Mouse (Mus musculus): ENCODE measurements around the gene Heatr9. TPM values are rescaled to one million over a fixed set of nuclear protein-coding genes. Genes with fewer than 3 reads are reported as not detected.
"Not testable (repeated sequence)": the region's sequence is repeated elsewhere in the genome, so short reads cannot be mapped to it uniquely, and the experiment has no call there.

Heatr9 gene
- polyA plus RNA-seq, 1 experiment from 2014 or later = not detected

- DNase-seq (ENCODE audit: low spot score) = no peak
- no peak for ATAC-seq (ENCODE audit: insufficient number of reproducible peaks, low FRiP score, low TSS enrichment, low read depth)
Observed at GRCm38 (mm10) chr11:83560405-83560804, 38.4 kb upstream of the Heatr9 start.

DNA sequence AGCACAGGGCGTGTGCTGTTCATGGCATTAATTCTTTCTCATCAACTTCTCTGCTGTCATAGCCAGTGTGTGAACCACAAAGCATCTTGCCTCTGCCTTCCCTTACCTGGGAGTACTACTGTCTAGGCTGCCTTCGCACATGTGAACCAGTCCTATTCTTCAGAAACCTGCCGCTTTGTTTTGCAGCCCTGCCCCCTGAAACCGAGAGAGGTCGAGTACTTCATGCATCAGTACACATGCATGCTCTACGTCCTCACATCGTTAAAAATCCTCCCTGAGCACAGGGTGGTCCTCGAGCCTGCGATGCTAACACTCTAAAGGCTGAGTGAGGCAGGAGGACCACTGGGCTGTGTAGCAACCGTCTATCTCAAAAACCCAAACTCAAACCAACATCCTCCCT is 35.1 kb upstream of the Heatr9 start:
- ATAC-seq (ENCODE audit: insufficient number of reproducible peaks, low FRiP score, low TSS enrichment, low read depth) (no peak), DNase-seq (ENCODE audit: low spot score) (no peak)
- H3K4me1 ChIP-seq (ENCODE audit: control insufficient read depth, insufficient read depth, low read length) = no peaks in the 10 kb centered on the region
- no peak overlapping the region for H3K27ac ChIP-seq (replicated peaks; ENCODE audit: low read depth, low read length)
- 76% methylated on average over 10 of the region's 10 CpGs for WGBS
- H3K4me3 ChIP-seq (ENCODE audit: low read depth, low read length) = no peak overlapping the region
- no peaks in the 10 kb centered on the region for H3K9me3 ChIP-seq (ENCODE audit: control insufficient read depth, low read length)
- no peak overlapping the region for H3K9ac ChIP-seq (ENCODE audit: low read length)
- H3K4me2 ChIP-seq (ENCODE audit: low read depth, severe bottlenecking) = no peak overlapping the region
- no peaks in the 10 kb centered on the region for H3K36me3 ChIP-seq (ENCODE audit: control insufficient read depth, insufficient read depth, low read length)
- no peaks in the 10 kb centered on the region for H3K27me3 ChIP-seq (ENCODE audit: control insufficient read depth, insufficient read depth, low read length)

More at GRCm38 (mm10) chr11:83560405-83560804, 38.4 kb upstream of the Heatr9 start:
- no peaks in the 10 kb centered on the region for H3K36me3 ChIP-seq (ENCODE audit: control insufficient read depth, insufficient read depth, low read length)
- no peak overlapping the region for H3K27ac ChIP-seq (replicated peaks; ENCODE audit: low read depth, low read length)
- H3K27me3 ChIP-seq (ENCODE audit: control insufficient read depth, insufficient read depth, low read length) = no peaks in the 10 kb centered on the region
- H3K4me3 ChIP-seq (ENCODE audit: low read depth, low read length) = no peak overlapping the region
- 70% methylated on average over 6 of the region's 6 CpGs for WGBS
- H3K9me3 ChIP-seq (ENCODE audit: control insufficient read depth, low read length) = no peaks in the 10 kb centered on the region
- H3K4me2 ChIP-seq (ENCODE audit: low read depth, severe bottlenecking) = no peak overlapping the region
- no peak overlapping the region for H3K9ac ChIP-seq (ENCODE audit: low read length)
- H3K4me1 ChIP-seq (ENCODE audit: control insufficient read depth, insufficient read depth, low read length) = no peaks in the 10 kb centered on the region

GRCm38 (mm10) chr11:83556085-83556781 is 34.3 kb upstream of the Heatr9 start:
- Histone ChIP-seq H3K36me3 (ENCODE audit: control insufficient read depth, insufficient read depth, low read length) (no peaks in the 10 kb centered on the region), H3K27me3 (ENCODE audit: control insufficient read depth, insufficient read depth, low read length) (no peaks in the 10 kb centered on the region), H3K27ac (replicated peaks; ENCODE audit: low read depth, low read length) (no peak overlapping the region), H3K4me1 (ENCODE audit: control insufficient read depth, insufficient read depth, low read length) (no peaks in the 10 kb centered on the region), H3K9ac (ENCODE audit: low read length) (no peak overlapping the region), H3K4me3 (ENCODE audit: low read depth, low read length) (no peak overlapping the region), H3K4me2 (ENCODE audit: low read depth, severe bottlenecking) (no peak overlapping the region), H3K9me3 (ENCODE audit: control insufficient read depth, low read length) (no peaks in the 10 kb centered on the region)
- DNase-seq (ENCODE audit: low spot score) (peak; percentile 28), ATAC-seq (ENCODE audit: insufficient number of reproducible peaks, low FRiP score, low TSS enrichment, low read depth) (no peak)
- WGBS = 30% methylated on average over 8 of the region's 8 CpGs

DNA sequence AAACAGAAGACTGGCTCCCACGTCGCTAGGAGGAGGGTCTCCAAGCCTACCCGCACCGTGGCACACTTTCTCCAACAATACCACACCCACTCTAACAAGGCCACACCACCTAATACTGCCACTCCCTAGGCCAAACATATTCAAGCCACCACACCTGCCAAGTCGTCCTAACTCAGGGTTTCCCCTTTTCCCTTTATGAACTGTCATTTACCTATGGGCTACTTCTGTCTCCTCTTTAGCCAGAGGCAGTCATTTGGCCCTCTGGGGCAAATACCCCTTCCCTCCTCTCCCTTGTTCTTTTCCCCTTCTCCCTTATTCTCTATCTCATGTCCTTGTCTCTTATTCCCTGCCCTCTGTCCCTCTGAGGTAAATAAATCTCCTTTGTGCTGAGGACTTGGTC is 29.7 kb upstream of the Heatr9 start:
- Histone ChIP-seq H3K4me1 (ENCODE audit: control insufficient read depth, insufficient read depth, low read length) (no peaks in the 10 kb centered on the region), H3K9me3 (ENCODE audit: control insufficient read depth, low read length) (no peaks in the 10 kb centered on the region), H3K4me2 (ENCODE audit: low read depth, severe bottlenecking) (no peak overlapping the region), H3K36me3 (ENCODE audit: control insufficient read depth, insufficient read depth, low read length) (no peaks in the 10 kb centered on the region), H3K4me3 (ENCODE audit: low read depth, low read length) (no peak overlapping the region), H3K9ac (ENCODE audit: low read length) (no peak overlapping the region), H3K27ac (replicated peaks; ENCODE audit: low read depth, low read length) (no peak overlapping the region), H3K27me3 (ENCODE audit: control insufficient read depth, insufficient read depth, low read length) (no peaks in the 10 kb centered on the region)
- WGBS = 83% methylated on average over 5 of the region's 5 CpGs
- ATAC-seq (ENCODE audit: insufficient number of reproducible peaks, low FRiP score, low TSS enrichment, low read depth) = no peak
- no peak for DNase-seq (ENCODE audit: low spot score)

- H3K4me3 ChIP-seq (ENCODE audit: low read depth, low read length); H3K9ac ChIP-seq (ENCODE audit: low read length); H3K9me3 ChIP-seq (ENCODE audit: control insufficient read depth, low read length); DNase-seq (ENCODE audit: low spot score); H3K27me3 ChIP-seq (ENCODE audit: control insufficient read depth, insufficient read depth, low read length); H3K4me2 ChIP-seq (ENCODE audit: low read depth, severe bottlenecking); H3K27ac ChIP-seq (replicated peaks; ENCODE audit: low read depth, low read length); H3K4me1 ChIP-seq (ENCODE audit: control insufficient read depth, insufficient read depth, low read length); H3K36me3 ChIP-seq (ENCODE audit: control insufficient read depth, insufficient read depth, low read length); ATAC-seq (ENCODE audit: insufficient number of reproducible peaks, low FRiP score, low TSS enrichment, low read depth): not testable (repeated sequence)
- 93% methylated on average over 7 of the region's 7 CpGs for WGBS
Observed at GRCm38 (mm10) chr11:83551037-83551436, 29.1 kb upstream of the Heatr9 start.

DNA sequence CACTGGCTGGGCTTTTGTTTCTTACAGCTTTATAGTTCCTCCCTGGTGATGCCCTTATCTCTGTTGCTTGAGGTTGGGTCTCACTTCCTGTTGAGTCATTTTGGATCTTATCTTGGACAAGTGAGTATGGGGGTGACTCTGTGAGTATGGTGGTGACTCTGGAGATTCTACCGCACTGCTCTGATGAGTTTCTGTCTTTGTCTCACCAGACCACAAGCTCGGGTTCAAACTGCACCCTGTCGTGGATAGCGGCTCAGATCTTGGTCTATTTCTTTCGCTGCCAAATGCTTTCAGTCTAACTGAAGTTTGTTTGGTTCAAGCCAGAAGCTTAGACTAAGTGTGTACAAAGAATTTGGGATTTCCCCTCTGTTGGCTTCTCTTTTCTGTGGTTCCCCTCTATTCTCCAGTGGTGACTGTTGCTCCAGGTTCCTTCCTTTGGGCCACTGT is 28.2 kb upstream of the Heatr9 start:
- WGBS = 91% methylated on average over 5 of the region's 5 CpGs
- H3K27ac ChIP-seq (replicated peaks; ENCODE audit: low read depth, low read length) = no peak overlapping the region
- DNase-seq (ENCODE audit: low spot score) (no peak), ATAC-seq (ENCODE audit: insufficient number of reproducible peaks, low FRiP score, low TSS enrichment, low read depth) (no peak)
- H3K4me1 ChIP-seq (ENCODE audit: control insufficient read depth, insufficient read depth, low read length) = no peaks in the 10 kb centered on the region
- H3K36me3 ChIP-seq (ENCODE audit: control insufficient read depth, insufficient read depth, low read length) = no peaks in the 10 kb centered on the region
- H3K9ac ChIP-seq (ENCODE audit: low read length) = no peak overlapping the region
- H3K4me3 ChIP-seq (ENCODE audit: low read depth, low read length) = no peak overlapping the region
- H3K4me2 ChIP-seq (ENCODE audit: low read depth, severe bottlenecking) = no peak overlapping the region
- H3K27me3 ChIP-seq (ENCODE audit: control insufficient read depth, insufficient read depth, low read length) = no peaks in the 10 kb centered on the region
- no peaks in the 10 kb centered on the region for H3K9me3 ChIP-seq (ENCODE audit: control insufficient read depth, low read length)

DNA sequence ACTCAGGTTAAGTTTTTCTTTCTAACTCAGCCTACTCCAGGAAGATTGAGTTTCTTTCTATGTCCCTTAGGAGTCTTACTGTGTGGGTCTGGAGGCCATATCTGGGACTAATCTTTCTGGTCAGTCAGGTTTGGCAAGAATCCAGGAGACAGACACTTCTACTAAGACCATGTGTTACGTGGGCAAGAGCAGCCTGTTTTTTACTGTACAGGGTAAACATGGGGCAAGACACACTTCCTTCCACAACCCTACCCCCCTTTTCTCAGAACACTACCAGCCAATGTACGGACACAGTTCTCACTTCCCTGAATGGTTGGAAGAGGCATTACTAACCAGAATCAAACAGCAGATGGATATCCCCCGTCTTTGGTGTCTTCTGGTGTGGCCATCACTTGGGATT is 22.2 kb upstream of the Heatr9 start:
- Histone ChIP-seq H3K9me3 (ENCODE audit: control insufficient read depth, low read length) (no peaks in the 10 kb centered on the region), H3K4me2 (ENCODE audit: low read depth, severe bottlenecking) (no peak overlapping the region), H3K4me3 (ENCODE audit: low read depth, low read length) (no peak overlapping the region), H3K9ac (ENCODE audit: low read length) (no peak overlapping the region), H3K4me1 (ENCODE audit: control insufficient read depth, insufficient read depth, low read length) (no peaks in the 10 kb centered on the region), H3K27me3 (ENCODE audit: control insufficient read depth, insufficient read depth, low read length) (no peaks in the 10 kb centered on the region), H3K36me3 (ENCODE audit: control insufficient read depth, insufficient read depth, low read length) (no peaks in the 10 kb centered on the region), H3K27ac (replicated peaks; ENCODE audit: low read depth, low read length) (no peak overlapping the region)
- 72% methylated on average over 3 of the region's 3 CpGs for WGBS
- ATAC-seq (ENCODE audit: insufficient number of reproducible peaks, low FRiP score, low TSS enrichment, low read depth) (no peak), DNase-seq (ENCODE audit: low spot score) (no peak)

GRCm38 (mm10) chr11:83541415-83541814 is 19.4 kb upstream of the Heatr9 start:
- H3K36me3 ChIP-seq (ENCODE audit: control insufficient read depth, insufficient read depth, low read length) = no peaks in the 10 kb centered on the region
- no peaks in the 10 kb centered on the region for H3K4me1 ChIP-seq (ENCODE audit: control insufficient read depth, insufficient read depth, low read length)
- no peak overlapping the region for H3K9ac ChIP-seq (ENCODE audit: low read length)
- DNase-seq (ENCODE audit: low spot score) (no peak), ATAC-seq (ENCODE audit: insufficient number of reproducible peaks, low FRiP score, low TSS enrichment, low read depth) (no peak)
- no peaks in the 10 kb centered on the region for H3K9me3 ChIP-seq (ENCODE audit: control insufficient read depth, low read length)
- no peak overlapping the region for H3K4me3 ChIP-seq (ENCODE audit: low read depth, low read length)
- no peak overlapping the region for H3K27ac ChIP-seq (replicated peaks; ENCODE audit: low read depth, low read length)
- 91% methylated on average over 3 of the region's 3 CpGs for WGBS
- H3K27me3 ChIP-seq (ENCODE audit: control insufficient read depth, insufficient read depth, low read length) = no peaks in the 10 kb centered on the region
- no peak overlapping the region for H3K4me2 ChIP-seq (ENCODE audit: low read depth, severe bottlenecking)

- no peaks in the 10 kb centered on the region for H3K27me3 ChIP-seq (ENCODE audit: control insufficient read depth, insufficient read depth, low read length)
- no peak overlapping the region for H3K27ac ChIP-seq (replicated peaks; ENCODE audit: low read depth, low read length)
- ATAC-seq (ENCODE audit: insufficient number of reproducible peaks, low FRiP score, low TSS enrichment, low read depth) (no peak), DNase-seq (ENCODE audit: low spot score) (no peak)
- 88% methylated on average over 2 of the region's 2 CpGs for WGBS
- H3K36me3 ChIP-seq (ENCODE audit: control insufficient read depth, insufficient read depth, low read length) = no peaks in the 10 kb centered on the region
- H3K4me3 ChIP-seq (ENCODE audit: low read depth, low read length) = no peak overlapping the region
- no peaks in the 10 kb centered on the region for H3K9me3 ChIP-seq (ENCODE audit: control insufficient read depth, low read length)
- H3K4me1 ChIP-seq (ENCODE audit: control insufficient read depth, insufficient read depth, low read length) = no peaks in the 10 kb centered on the region
- no peak overlapping the region for H3K4me2 ChIP-seq (ENCODE audit: low read depth, severe bottlenecking)
- no peak overlapping the region for H3K9ac ChIP-seq (ENCODE audit: low read length)
Observed at GRCm38 (mm10) chr11:83540931-83541330, 19.0 kb upstream of the Heatr9 start.

Measured in limb, embryonic 11.5 days (tissue).